Mouse (Mus musculus) megakaryocyte, embryonic 14.5 days (primary cell): ENCODE measurements around the gene Dazl. TPM values are rescaled to one million over a fixed set of nuclear protein-coding genes. Genes with fewer than 3 reads are reported as not detected.

Experiments used
- H3K27me3 ChIP-seq: replicated peaks from 2 replicates; pipeline ENCODE3; 2012; ENCODE audit warnings: inconsistent platforms
- H3K36me3 ChIP-seq: replicated peaks from 2 replicates; pipeline ENCODE3; 2012; ENCODE audit warnings: low read length, inconsistent platforms, mixed read lengths
- H3K4me1 ChIP-seq: 2 replicates; pipeline ENCODE4 v1.6.1; 2012; ENCODE audit warnings: inconsistent platforms
- H3K4me3 ChIP-seq: replicated peaks from 2 replicates; pipeline ENCODE3; 2012; ENCODE audit warnings: moderate library complexity, mild to moderate bottlenecking, inconsistent platforms
- H3K9me3 ChIP-seq: 2 replicates; pipeline ENCODE4 v1.6.1; 2012; ENCODE audit warnings: inconsistent platforms
- FLI1 ChIP-seq: IDR thresholded peaks from 2 replicates; pipeline ENCODE4 v1.6.1; 2012; ENCODE audit warnings: low read length, inconsistent platforms, mixed read lengths
- GATA1 ChIP-seq: IDR thresholded peaks from 3 replicates; pipeline ENCODE4 v1.6.1; 2012; ENCODE audit warnings: mixed read lengths, low read length, inconsistent platforms, borderline replicate concordance
- polyA plus RNA-seq: library from polyadenylated mRNA; stranded (reverse); fragments of >175 nt; gene quantifications from 2 replicates; pipeline ENCODE4 v1.2.3, GENCODE M21; 2012; ENCODE audit warnings: low replicate concordance; ENCODE audit not compliant: insufficient read depth

Gene Dazl
- polyA plus RNA-seq, 1 experiment: not detected

DNA sequence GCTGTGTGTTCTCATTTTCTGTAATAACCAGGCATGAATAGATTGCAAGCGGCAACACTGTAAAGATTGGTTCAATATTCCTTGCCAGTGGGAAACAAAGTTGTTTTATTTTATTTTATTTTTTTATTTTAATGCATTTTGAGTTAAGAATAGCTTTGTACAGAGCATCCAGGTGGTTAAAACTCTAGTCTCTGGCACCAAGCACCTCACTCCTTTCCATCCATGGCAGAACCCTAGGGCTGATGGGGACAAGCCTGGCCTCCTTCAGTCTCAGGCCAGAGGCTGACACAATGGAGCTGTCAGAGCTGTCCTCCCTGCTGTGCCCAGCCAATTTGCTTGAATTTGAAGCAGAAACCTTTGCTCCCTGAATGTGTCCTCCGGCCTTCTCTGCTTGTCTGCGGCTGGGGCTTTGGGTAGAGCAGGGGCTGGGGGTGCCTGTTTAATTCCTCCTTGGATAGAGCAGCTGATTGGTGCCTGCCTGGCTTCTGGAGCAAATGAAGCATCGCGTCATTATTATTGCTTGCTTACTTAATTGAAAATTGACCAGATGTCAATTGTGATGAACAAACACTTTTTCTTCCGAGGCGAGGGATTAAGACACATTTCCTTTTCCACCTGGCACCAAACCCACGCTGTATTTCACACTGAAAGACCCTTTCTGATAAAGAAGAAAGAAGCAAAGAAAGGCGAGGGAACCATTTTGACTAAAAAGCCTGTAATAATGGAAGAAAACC is 56.6 kb downstream of the Dazl start:
- Histone ChIP-seq H3K36me3 (no peaks in the 10 kb centered on the region), H3K27me3 (peaks cover 16% of the 10 kb centered on the region), H3K4me3 (no peak overlapping the region), H3K9me3 (no peaks in the 10 kb centered on the region), H3K4me1 (no peaks in the 10 kb centered on the region)
- TF ChIP-seq GATA1 (no peak), FLI1 (no peak)

DNA sequence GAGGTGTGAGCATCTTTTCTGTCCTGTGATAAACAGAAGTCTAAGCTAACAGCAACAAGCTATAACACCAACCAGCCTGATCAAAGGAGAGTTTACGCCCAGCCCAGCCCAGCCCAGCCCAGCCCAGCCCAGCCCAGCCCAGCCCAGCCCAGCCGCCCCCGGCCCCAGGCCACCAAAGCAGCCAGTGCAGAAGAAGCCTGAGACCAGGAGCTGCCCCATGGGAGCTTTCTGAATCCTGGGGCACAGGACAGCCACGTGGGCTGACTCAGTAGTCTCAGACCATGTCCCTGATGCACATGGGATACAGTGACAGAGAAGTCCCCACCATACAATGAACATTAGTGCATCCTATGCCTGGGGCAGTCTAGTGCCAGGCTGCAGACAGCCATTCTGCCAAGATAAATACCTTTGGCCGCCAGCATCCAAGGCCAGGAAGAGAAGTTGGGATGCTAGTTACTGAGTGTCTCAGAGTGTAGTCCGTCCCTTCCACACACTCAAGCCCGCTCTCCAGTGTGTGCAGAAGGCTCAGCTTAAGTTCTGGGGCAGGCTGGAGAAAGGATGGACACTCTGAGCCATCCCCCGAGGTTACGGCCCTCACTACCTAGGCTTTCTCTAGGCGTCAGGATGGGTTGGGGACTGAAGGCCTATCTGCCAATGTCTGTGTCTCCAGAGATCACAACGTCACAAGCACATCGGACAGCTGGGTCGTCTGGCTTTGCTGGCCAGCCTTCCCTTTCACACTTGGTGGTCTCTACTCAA is 57.3 kb downstream of the Dazl start:
- Histone ChIP-seq H3K4me3 (no peak overlapping the region), H3K27me3 (peaks cover 16% of the 10 kb centered on the region), H3K36me3 (no peaks in the 10 kb centered on the region), H3K4me1 (no peaks in the 10 kb centered on the region), H3K9me3 (no peaks in the 10 kb centered on the region)
- TF ChIP-seq GATA1: no peak
- TF ChIP-seq FLI1: no peak

DNA sequence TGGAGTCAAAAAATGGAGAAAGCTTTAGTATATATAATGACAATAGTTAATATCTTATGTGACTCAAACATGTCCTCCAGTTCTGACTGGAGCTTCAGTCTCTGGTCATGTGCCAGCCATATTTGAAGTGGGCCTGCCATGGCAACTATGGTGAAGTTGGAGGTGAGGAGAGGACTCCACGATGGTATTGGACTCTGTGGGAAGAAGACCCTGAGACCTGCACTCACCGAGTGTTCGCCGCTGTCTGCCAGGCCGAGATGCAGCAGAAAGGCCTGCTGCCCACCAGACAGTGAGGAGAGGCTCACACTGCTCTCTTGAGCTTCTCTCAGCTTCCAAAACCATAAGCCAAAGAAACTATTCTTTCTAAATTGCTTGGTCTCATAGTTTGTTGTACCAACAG is 59.5 kb downstream of the Dazl start:
- TF ChIP-seq GATA1: no peak
- no peak for TF ChIP-seq FLI1
- no peaks in the 10 kb centered on the region for H3K36me3 ChIP-seq
- no peaks in the 10 kb centered on the region for H3K4me1 ChIP-seq
- no peaks in the 10 kb centered on the region for H3K9me3 ChIP-seq
- peaks cover 12% of the 10 kb centered on the region for H3K27me3 ChIP-seq
- H3K4me3 ChIP-seq: no peak overlapping the region

DNA sequence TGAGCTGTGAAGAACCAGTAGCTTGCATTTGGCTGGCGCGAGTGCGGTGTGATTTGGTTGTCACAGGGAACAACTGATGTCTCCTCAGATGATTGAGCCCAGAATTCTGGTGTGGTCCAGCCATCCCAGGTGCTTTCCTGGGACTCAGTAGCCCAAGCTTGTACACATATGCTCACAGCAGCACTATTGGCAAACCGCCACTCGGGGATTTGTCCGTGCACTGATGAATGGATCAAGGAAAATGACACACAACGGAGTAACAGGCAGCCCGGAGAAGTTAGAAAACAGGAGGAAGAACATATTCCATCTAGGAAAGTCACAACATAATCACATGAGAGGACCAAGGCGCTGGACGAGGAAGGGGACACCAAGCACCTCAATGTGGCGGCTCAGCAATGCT is 60.6 kb downstream of the Dazl start:
- Histone ChIP-seq H3K4me3 (no peak overlapping the region), H3K9me3 (no peaks in the 10 kb centered on the region), H3K4me1 (no peaks in the 10 kb centered on the region), H3K36me3 (no peaks in the 10 kb centered on the region), H3K27me3 (peaks cover 5% of the 10 kb centered on the region)
- TF ChIP-seq GATA1 (no peak), FLI1 (no peak)

DNA sequence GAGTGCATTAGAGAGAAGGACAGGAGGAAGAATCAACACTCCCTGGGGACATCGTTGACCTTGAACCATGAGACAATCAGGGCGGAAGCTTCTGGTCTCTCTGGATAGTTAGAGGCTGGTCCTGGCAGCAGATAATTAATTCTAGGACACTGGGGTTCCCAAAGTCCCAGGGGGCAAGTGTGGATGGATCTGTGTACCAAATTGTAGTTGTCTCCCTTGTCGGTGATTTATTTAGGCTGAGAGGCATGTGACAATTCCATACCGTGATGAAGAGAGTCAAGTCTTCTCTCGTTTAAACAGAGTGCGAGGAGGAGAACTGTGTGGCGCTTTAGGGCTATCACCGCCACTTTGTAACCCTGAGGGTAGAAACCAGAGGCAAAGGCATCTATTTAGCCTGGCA is 62.2 kb downstream of the Dazl start:
- Histone ChIP-seq H3K27me3 (peaks cover 3% of the 10 kb centered on the region), H3K4me3 (no peak overlapping the region), H3K4me1 (no peaks in the 10 kb centered on the region), H3K9me3 (no peaks in the 10 kb centered on the region), H3K36me3 (no peaks in the 10 kb centered on the region)
- TF ChIP-seq GATA1 (no peak), FLI1 (no peak)

DNA sequence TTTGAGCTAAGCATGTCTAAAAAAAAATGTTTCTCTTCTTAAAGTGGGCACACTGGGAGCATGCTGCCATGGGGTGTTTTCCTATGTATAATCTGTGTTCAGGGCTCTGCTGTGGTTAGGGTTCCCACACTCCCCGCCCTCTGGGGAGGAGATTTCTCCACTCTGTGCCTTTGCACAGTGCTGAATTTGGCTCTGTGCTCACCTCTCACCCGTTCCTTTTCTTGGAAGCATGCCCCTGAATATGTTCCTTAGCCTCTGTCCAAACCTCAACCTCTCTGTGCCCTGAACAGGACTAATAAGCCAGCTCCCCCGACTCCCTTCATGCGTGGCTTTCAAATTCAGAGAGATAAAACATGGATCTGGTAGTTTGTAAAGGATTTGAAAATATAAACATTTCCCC is 63.9 kb downstream of the Dazl start:
- Histone ChIP-seq H3K36me3 (no peaks in the 10 kb centered on the region), H3K27me3 (peaks cover 7% of the 10 kb centered on the region), H3K4me1 (no peaks in the 10 kb centered on the region), H3K4me3 (no peak overlapping the region), H3K9me3 (no peaks in the 10 kb centered on the region)
- TF ChIP-seq GATA1 (no peak), FLI1 (no peak)

Other genes starting within 250 kb of the Dazl start
- 1.4 and 6.8 TPM in 2 replicates for gene Rftn1, start 103.0 kb downstream of the Dazl start, polyA plus RNA-seq
- 1.2 and 3.1 TPM in 2 replicates for gene Plcl2, start 215.8 kb upstream of the Dazl start, polyA plus RNA-seq